Mouse (Mus musculus) telencephalon, adult 2 months (tissue): ENCODE data around the gene Dlx3.

Experiments
- DNase-seq: peaks from one replicate; pipeline ENCODE4 v3.0.0-alpha.2; 2011; ENCODE audit warnings: low read depth, low spot score

Dlx3 gene

GRCm38 (mm10) chr11:95088857-95089779 lies 30.8 kb upstream of the Dlx3 start:
- DNase-seq = no peak

- DNase-seq = no peak
These were observed 26.8 kb upstream of the Dlx3 start for GRCm38 (mm10) chr11:95093077-95093476.

GRCm38 (mm10) chr11:95095596-95095995 lies 24.3 kb upstream of the Dlx3 start:
- no peak for DNase-seq

GRCm38 (mm10) chr11:95096608-95097373 lies 23.1 kb upstream of the Dlx3 start:
- no peak for DNase-seq

- no peak for DNase-seq
These were observed 22.0 kb upstream of the Dlx3 start for GRCm38 (mm10) chr11:95097889-95098288.

- DNase-seq = no peak
These were observed 21.4 kb upstream of the Dlx3 start for GRCm38 (mm10) chr11:95098346-95099095.

- no peak for DNase-seq
These were observed 19.5 kb upstream of the Dlx3 start for GRCm38 (mm10) chr11:95100393-95100792.

GRCm38 (mm10) chr11:95101071-95101788 lies 18.7 kb upstream of the Dlx3 start:
- DNase-seq = no peak

- no peak for DNase-seq
These were observed 17.6 kb upstream of the Dlx3 start for GRCm38 (mm10) chr11:95102161-95102904.

- no peak for DNase-seq
These were observed 15.7 kb upstream of the Dlx3 start for GRCm38 (mm10) chr11:95104266-95104665.

GRCm38 (mm10) chr11:95105274-95105874 lies 14.5 kb upstream of the Dlx3 start:
- no peak for DNase-seq

GRCm38 (mm10) chr11:95106440-95107236 lies 13.3 kb upstream of the Dlx3 start:
- peak; percentile 31 for DNase-seq

GRCm38 (mm10) chr11:95109000-95109399 lies 10.9 kb upstream of the Dlx3 start:
- DNase-seq = no peak

- no peak for DNase-seq
These were observed 9.8 kb upstream of the Dlx3 start for GRCm38 (mm10) chr11:95110081-95110480.

GRCm38 (mm10) chr11:95117030-95117429 lies 2.9 kb upstream of the Dlx3 start:
- peak; percentile 60 for DNase-seq

- peak; percentile 18 for DNase-seq
These were observed 1.4 kb upstream of the Dlx3 start for GRCm38 (mm10) chr11:95118505-95118904.

- no peak for DNase-seq
These were observed 708 bp downstream of the Dlx3 start for GRCm38 (mm10) chr11:95120633-95121020.

GRCm38 (mm10) chr11:95121161-95122099 lies 1.5 kb downstream of the Dlx3 start:
- no peak for DNase-seq
